Mouse (Mus musculus) heart, postnatal 0 days (tissue): Measurements from ENCODE around the gene Zbtb39.

Experiments used
- CTCF ChIP-seq: IDR thresholded peaks from 2 replicates; pipeline ENCODE4 v1.5.1; 2016; ENCODE audit warnings: antibody characterized with exemption, control low read depth, low read depth
- EP300 ChIP-seq: IDR thresholded peaks from 2 replicates; pipeline ENCODE4 v1.6.1; 2016; ENCODE audit warnings: antibody characterized with exemption, low read depth

DNA sequence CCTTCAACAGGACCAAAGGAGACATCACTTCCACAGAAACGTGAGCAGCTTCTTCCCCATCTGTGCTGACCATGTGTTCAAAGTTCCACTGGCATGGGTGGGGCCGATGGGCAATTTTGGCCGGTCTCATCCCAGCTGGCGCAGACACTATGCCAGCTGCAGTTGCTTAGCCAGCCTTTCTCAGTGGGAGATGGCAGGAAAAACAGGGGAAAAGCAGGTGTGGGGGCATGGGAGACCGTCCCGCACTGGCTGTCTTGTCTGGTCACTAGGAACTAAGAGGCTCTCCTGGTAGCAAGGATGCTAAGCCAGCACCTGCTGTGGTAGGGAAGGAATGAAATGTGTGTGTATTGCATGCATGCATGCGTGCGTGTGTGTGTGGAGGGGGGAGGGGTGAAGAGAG, 10.9 kb upstream of the Zbtb39 start:
- TF ChIP-seq CTCF (no peak), EP300 (no peak)
